Mouse (Mus musculus) left cerebral cortex, postnatal 25 days (tissue): ENCODE data around the gene Mrpl35. TPM values are rescaled to one million over a fixed set of nuclear protein-coding genes. Genes with fewer than 3 reads are reported as not detected.
"Not testable (repeated sequence)": the region's sequence is repeated elsewhere in the genome, so short reads cannot be mapped to it uniquely, and the experiment has no call there.

ENCODE experiments used
- DNase-seq, 2 experiments: peaks; one replicate each; pipeline ENCODE4 v3.0.0; 2022; ENCODE audit warnings: low spot score in 2 of 2, mixed read lengths in 1 of 2
- intact Hi-C: fragments of 180-260 bp; cut with DNase I; formaldehyde crosslinking; loops from one replicate; pipeline ENCODE4 v1.15.1; 2025
- total RNA-seq, 2 experiments: library from RNA; stranded (reverse); gene quantifications; 2 replicates each; pipeline ENCODE4 v1.2.3; 2021

Mrpl35 gene
- total RNA-seq = 10 to 100 TPM; 29.6 to 30.4 TPM

DNA sequence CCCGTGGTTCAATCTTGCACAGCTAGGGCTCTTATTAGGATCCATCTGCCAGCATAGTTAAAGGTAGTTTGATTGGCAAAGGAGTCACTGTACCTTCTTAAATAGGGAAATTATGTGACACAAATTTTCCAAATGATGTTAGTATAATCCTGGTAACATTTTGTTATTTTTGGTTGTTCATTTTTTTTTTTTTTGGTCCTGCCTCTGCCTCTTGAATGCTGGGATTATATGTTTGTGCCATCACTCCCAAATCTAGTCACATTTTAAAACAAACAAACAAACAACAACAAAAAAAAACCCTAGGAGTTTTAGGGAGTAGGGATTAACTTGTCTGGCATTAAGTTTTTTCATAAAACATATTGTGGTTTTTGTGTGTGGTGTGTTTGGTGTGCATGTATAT is at the start of gene Mrpl35:
Gene Mrpl35, minus strand, starts transcription at position 101 of the 400 bp plus-strand sequence.
- intact Hi-C loops = loop anchor here (10.0 kb wide), 2 partner anchors 552 to 682 kb away; partner anchors contain the start of genes Krcc1 and Thnsl2
- DNase-seq = no peak

DNA sequence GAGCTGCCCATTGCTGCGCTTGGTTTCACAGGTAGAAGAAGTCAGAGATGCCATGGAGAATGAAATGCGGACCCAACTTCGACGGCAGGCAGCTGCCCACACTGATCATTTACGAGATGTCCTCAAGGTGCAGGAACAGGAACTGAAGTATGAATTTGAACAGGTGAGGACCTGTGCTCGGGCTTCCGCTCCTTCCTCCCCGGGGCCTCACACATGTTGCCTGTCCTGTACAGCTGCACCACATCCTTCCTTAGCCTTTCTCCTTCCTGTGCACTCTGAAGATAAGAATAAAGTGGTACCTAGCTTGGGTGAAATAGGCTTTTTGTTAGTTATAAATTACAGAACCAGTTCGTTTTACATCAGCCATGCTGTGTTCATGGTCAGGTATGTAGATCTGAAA is 44.6 kb upstream of the Mrpl35 start:
- DNase-seq = no peak
- intact Hi-C loops = no loop called here

DNA sequence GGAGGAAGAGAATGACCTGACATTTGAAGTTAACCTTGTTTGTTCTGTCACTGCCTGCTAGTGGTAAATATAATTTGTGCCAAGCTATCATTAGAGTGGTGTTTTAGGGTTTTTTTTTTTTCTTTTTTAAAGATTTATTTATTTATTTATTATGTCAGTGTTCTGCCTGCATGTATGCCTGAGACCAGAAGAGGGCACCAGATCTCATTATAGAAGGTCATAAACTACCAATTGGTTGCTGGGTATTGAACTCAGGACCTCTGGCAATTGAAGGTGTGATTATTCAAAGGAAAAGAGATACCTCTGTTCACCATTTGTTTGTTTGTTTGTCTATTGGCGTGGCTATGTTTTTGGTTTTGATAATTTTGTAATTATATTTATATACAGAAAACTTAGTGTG is 42.0 kb upstream of the Mrpl35 start:
- intact Hi-C loops = no loop called here
- no peak for DNase-seq

DNA sequence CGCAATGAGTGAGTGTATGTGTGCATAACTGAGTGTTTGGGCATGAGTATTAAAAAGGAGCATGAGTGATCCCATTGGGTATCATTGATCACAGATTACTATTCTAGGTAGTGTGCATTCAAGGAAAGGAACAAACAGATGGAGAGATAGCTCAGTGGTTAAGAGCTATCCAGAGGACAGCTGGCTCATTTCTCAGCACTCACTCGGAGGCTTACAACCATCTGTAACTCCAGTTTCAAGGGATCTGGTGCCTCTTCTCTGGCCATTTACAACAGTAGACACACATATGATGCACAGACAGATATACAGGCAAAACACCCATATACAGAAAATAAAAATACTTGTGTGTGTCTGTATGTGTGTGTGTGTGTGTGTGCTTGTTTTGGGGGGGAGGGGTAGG is 41.0 kb upstream of the Mrpl35 start:
- intact Hi-C loops = no loop called here

DNA sequence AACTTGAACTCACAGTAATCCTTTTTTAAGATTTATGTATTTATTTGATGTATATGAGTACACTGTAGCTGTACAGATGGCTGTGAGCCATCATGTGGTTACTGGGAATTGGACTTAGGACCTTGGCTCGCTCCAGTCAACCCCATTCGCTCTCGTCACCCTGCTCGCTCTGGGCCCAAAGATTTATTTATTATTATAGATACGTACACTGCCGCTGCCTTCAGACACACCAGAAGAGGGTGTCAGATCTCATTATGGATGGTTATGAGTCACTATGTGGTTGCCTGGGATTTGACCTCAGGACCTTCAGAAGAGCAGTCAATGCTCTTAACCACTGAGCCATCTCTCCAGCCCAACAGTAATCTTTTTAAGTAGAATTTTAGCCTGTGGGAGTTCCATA is 20.1 kb upstream of the Mrpl35 start:
- DNase-seq, intact Hi-C loops: not testable (repeated sequence)

More for the DNA sequence above, 41.0 kb upstream of the Mrpl35 start:
- no peak for DNase-seq

DNA sequence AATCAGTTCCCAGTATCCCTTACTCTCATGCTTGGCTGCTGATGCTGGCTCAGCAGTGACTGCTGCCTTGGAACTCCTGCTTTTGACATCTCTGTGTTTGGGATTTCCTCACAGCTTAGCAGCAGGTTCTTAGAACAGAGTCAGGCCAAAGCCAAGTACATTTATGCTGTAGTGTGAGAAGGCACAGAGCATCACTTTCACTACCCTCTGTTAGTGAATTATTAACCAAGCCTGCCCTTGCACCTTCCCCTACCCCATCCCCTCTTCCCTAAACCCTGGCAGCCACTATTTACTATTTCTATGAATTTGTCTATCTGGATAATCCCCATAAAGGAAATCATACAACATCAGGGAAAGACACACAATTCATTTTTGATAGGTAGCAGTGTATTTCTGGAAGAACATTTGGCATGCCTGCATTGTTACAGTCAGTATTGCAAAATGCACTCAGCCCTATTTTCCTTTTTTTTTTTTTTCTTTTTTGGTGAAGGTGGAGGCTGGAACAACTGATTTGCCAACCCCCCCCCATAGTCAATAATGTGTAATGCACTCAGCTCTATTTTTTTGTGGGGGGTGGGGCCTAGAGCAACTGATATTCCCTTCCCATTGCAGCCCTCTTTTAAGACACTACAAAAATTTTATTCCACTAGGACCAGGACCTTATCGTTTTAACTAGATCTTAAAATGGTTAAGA is 14.0 kb upstream of the Mrpl35 start:
- no peak for DNase-seq
- intact Hi-C loops = no loop called here

DNA sequence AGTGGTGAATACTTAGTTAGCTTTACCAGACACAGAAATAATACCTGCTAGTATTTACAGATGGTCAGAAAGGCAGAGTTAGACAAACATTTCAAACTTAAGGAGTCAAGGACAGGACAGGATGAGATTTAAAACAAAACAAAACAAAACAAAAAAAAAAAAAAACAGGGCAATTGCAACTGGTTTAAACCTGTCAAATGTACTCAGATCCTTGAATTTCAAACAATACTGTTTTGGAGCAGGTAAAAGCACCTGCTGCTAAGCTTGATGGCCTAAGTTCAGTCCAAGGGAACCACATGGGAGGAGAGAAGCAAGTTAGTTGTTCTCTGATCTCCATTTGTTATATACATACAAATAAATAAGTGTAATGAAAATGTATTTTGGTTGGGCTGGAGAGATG is 13.0 kb upstream of the Mrpl35 start:
- intact Hi-C loops = no loop called here

DNA sequence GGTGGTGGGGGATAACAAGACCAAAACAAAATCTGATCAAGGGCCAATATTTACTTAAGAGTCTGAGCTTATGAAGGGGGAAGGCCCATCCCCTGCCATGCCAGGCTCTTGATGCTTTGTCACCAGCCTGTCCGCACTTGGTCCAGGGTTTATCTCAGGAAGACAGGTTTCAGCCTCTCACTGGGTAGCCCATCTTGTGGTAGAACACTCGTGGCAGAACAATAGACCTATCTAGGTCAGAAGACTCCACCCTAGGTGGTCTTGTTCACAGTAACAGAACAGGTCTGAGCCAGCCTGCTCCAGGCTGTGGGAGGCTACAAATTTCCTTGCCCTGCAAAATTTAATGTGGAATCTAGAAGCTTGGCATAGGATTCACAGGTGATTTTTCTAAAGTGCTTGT is 10.0 kb upstream of the Mrpl35 start:
- no peak for DNase-seq
- intact Hi-C loops = no loop called here

More for the DNA sequence above, 13.0 kb upstream of the Mrpl35 start:
- DNase-seq = no peak

DNA sequence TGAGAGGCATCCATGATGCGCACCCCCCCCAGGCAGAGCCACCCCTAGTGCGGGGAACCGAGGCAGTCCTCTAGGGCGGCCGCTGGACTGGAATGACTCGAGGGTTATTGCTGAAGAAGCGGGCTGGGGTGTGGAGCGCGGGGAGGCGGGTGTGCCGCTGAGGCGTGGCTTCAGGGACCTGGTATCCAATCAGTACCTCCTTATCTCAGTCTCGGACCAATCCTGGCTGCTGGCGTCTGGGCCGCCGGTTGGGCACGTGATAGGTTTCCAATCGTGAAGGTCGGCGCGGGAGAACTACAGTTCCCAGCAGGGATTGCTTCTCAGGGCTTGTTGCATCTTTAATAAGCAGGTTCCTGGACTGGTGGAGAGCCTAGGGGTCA is 4.8 kb upstream of the Mrpl35 start:
- intact Hi-C loops = loop anchor here (2.0 kb wide), 1 partner anchor 391 kb away; the partner anchor contains the start of gene Rmnd5a
- peak; percentile 95 to 99 for DNase-seq

DNA sequence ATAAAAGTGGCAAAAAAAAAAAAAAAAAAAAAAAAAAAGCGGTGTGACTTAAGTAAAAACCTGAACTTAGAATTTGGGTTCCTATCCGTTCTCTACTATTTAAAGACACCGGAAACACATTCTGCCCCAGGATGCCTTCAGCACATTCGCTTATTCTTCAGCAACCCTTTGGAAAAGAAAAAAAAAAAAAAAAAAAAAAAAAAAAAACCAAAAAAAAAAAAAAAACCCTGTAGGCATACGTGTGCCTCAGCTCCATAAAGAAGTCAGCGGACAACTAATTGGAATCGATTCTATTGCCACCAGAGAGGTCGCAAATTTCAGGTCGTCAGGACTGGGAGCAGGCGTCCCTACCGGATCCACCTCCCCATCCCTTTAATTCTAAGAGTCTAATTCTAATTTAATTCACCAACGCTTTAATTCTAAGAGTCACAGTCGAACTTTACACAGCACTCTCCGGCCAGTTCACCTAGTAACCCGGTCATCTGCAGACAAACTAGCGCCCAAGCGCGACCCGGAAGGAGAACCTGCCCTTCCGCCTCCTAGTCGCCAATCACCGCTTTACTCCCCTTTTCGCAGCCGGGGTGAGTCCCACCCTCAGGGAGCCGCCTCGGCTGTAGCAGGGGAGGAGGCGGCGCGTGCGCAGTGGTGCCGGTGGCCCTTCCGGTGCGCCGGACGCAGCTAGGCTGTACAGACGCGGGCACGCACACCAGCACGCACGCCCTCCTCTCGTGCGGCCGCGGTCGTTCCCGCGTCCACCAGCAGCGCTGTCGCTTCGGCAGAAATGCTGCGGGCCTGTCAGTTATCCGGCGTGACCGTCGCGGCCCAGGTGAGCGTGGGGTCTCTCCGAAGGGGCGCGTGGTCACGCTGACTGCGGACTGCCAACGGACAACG is 4.2 kb upstream of the Mrpl35 start, which contains the start of gene Immt:
Gene Immt, plus strand, starts transcription at position 642 of the 891 bp plus-strand sequence.
- intact Hi-C loops = loop anchor here (2.0 kb wide), 1 partner anchor 390 kb away; the partner anchor contains the start of gene Rmnd5a
- DNase-seq = peak; percentile 97 to 99

DNA sequence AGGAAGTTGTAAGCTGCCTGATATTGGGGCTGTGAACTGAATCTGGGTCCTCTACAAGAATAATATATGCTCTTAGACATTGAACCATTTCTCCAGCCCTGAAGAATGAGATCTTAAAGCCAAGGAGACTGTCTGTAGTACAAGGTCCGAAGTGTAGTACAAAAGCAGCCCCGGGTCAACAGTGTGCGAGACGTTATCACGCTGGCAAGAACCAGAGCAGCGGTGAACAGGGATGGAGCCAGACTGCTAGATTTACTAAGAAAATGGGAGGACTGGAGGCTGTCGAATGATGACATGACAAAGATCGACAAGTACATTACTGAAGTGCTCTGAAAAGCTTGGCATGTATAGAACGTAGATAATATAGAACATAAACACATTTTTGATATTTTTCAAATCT is 3.0 kb upstream of the Mrpl35 start:
- intact Hi-C loops = loop anchor here (2.0 to 10.0 kb wide), 3 partner anchors 389 to 685 kb away; partner anchors contain the start of genes Krcc1, Rmnd5a and Thnsl2
- DNase-seq = no peak

DNA sequence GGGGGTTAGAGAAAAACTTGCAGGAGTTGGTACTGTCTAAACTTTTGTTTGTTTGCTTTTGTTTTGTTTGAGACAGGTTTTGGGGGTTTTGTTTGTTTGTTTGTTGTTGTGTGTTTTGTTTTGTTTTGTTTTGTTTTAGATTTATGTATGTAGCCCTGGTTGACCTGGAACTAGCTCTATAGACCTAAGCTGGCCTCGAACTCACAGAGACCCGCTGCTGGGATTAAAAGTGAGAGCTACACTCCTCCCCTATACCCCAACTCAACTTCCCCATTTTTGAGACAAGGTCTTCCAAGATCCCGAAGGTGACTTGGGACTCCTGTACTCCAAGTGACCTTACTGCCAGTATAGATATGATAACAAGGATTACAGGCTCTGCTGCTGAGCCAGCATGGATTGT is 2.8 kb downstream of the Mrpl35 start:
- intact Hi-C loops = loop anchor here (5.0 to 10.0 kb wide), 3 partner anchors 192 to 679 kb away; partner anchors contain the start of genes Kdm3a, Krcc1 and Thnsl2
- DNase-seq = no peak

DNA sequence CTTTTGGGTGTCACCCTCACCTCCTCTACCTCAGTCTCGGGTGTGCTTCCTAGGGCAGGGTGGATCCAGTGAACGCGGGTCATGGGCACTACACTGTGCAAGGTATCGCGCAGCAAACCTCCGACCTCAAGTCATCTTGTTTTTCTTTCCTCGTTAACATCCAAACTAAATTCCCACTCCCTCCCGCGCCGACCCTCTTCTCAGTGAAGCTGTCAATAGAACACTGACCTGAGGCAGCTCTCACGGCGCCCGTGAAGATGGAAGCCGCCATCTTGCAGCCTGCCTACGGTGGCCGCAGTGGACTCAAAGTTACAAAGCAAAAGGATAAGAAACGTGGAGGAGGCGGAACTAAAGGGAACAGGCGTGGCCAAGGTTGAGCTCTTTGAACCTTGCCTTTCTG is 3.3 kb downstream of the Mrpl35 start:
- intact Hi-C loops = loop anchor here (5.0 to 10.0 kb wide), 3 partner anchors 191 to 679 kb away; partner anchors contain the start of genes Kdm3a, Krcc1 and Thnsl2
- peak; percentile 93 to 95 for DNase-seq

DNA sequence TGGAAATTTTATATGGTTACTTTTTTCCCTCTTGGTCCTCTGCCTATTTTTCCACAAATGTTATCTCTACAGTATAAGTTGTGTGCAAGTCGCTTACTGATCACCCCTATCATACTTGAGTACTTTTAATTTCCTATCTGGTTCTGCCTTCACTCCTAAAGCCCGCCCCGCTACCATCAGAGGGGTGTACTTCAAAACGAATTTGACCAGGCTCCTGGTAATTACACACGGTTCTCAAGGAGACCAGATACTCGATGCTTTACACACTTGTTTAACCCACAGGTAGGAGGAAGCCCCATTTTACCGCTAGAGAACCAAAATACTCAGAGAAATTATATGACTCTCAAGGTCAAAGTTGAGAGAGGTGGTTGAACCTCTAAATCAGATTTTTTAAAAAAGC is 3.7 kb downstream of the Mrpl35 start:
- no peak for DNase-seq
- intact Hi-C loops = loop anchor here (5.0 to 10.0 kb wide), 3 partner anchors 191 to 678 kb away; partner anchors contain the start of genes Kdm3a, Krcc1 and Thnsl2

DNA sequence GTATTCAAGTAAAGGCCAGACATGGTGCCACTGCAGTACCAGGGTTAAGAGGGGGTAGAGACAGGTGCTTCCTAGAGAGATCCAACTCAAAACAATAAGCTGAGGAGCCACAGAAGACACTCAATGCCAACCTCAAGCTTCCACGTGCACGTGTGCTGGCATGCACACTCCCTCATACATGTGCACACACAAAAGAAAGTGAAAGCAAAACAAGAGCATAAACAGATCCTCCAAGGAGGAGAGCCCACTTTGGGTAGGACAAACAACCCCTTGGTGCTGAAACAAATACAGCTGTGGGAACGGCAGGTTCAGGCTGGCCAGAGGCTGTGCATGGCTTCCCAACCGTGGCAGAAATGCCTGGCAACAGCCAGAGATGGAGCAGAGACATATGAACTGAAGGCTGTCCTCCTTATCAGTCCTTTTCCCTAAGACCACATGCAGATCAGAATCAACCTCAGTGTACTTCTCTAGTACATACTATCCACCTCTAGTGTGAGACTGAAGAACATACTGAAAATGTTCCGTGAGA is 6.9 kb downstream of the Mrpl35 start:
- DNase-seq = no peak
- intact Hi-C loops = loop anchor here (5.0 to 10.0 kb wide), 3 partner anchors 188 to 675 kb away; partner anchors contain the start of genes Kdm3a, Krcc1 and Thnsl2

DNA sequence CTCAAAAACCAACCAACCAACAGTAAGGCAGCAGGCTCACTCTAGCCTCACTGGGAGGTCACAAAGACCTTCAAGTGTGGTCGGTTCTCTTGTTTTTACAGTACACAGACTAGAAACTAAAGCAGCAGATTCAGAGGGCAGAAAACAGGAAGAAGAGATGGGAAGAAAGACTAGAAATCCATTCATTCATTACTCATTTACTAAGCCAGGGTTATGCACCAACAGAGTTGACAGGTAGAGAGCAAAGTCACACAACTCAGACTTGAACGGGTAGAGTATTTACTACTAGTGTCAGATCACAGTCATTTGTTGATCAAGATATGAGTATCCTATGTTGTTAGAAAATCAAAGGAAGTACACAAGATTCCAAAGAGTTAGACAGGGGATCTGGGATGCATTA is 13.9 kb downstream of the Mrpl35 start:
- no peak for DNase-seq
- intact Hi-C loops = no loop called here

DNA sequence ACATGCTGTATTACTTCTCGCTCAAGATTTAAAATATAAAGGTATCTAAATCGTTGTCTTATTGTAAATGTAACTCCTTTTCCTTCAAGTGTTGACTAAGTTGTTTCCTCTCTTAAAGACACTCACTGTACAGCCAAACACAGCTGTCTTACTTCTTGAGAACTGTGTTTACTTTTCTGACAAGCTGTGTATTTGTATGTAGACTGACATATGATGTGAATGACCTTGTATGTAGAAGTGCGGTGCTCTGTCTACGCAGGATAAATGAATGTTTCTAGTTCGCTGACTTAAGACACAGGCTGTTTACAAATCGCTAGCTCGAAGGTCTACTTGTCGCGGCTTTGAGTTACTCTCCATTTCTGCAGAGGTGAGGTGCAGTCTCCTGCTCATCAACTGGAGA is 16.9 kb downstream of the Mrpl35 start:
- no peak for DNase-seq
- intact Hi-C loops = loop anchor here (10.0 kb wide), 3 partner anchors 315 to 645 kb away; partner anchors contain the start of gene Rnf103

DNA sequence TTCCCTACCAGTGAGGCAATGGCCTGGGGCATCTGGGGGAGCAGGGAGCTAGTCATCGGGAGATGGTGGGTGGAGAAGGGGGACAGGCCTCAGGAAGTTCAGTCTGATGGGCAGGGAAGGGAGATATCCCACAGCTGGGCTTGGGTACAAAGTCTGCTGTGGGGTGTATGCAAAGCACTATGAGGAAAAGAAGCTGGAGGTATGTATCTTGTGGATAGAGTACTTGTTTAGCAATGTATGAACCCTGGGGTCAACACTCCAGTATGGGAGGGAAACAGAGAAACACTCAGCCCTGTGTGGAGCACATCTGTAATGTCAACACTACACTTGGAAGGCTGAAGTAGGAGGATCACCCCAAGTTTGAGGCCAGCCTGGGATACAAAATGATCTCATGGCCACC is 20.1 kb downstream of the Mrpl35 start:
- intact Hi-C loops = loop anchor here (10.0 kb wide), 3 partner anchors 312 to 642 kb away; partner anchors contain the start of gene Rnf103
- no peak for DNase-seq

DNA sequence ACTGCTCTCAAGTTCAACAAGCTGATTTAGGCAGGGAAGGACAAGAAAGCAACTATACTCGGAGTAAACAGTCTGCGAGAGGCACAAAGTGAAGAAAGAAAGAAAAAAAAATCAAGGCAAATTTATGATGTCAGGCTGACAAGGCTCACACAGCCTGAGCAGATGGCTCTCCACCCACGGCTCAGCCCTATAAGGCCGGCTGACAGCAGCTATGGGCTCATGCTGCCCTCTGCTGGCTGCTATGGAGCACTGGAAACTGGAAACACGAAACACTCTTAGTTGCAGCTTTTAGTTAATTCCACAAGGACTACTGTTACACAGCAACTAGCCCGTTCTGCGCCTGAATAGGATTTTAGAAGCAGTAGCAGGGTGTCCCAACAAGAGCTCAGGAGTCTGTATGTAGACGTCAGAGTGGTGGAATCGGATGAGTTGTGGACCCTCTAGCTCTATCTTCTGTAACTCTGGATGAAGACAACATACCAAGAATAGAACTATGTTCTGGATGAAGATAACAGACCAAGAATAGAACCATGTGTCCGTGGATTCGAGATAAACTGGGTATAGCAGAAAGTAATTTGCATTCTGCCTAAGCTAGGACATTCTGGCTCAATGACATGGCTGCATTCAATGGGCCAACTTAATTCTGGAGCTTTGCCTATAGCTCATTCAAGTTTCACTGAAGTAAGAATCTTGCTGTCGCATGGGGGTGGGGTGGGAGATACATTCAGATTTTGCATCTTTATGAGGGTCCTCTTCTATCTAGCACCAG is 22.5 kb downstream of the Mrpl35 start:
- intact Hi-C loops = loop anchor here (2.0 to 10.0 kb wide), 7 partner anchors 57 to 639 kb away; partner anchors contain the start of genes Kdm3a, Reep1 and Rnf103

More for the DNA sequence above, 22.5 kb downstream of the Mrpl35 start:
- peak; percentile 84 to 91 for DNase-seq
